Mouse (Mus musculus): ENCODE results near the gene Kif26b. TPM values are rescaled to one million over a fixed set of nuclear protein-coding genes. Genes with fewer than 3 reads are reported as not detected.

The Kif26b gene
- total and polyA plus RNA-seq, 2 experiments from 2014 or later = 3.4 to 33.7 TPM

DNA sequence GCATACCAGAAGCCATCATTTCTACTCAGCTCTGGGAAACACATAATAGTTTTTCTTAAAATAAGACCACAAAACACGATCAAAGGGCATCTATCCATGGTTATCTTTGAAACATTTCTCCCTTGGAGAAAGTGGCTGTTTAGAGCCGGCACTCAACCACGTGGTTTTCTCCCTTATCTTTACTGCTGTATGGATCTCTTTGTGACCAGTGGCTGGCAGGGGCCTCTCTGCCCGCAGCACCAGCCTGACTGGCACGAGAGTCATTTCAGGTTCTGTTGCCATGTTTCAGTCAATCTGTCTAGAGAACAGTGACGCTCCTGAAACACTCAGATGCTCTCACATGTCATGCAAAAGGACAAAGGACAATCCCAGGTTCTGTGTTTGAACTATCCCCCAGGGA lies 241.1 kb downstream of the Kif26b start:
- no peak overlapping the region for H3K9ac ChIP-seq
- no peak overlapping the region for H3K4me3 ChIP-seq (ENCODE audit: low read depth, low read length)
- TF ChIP-seq CTCF (IDR thresholded peaks at IDR 0.05; ENCODE audit: low read depth) = no peak
- no peak overlapping the region for H3K27ac ChIP-seq (ENCODE audit: low read depth, low read length)
- H3K4me2 ChIP-seq (ENCODE audit: low read depth) = no peak overlapping the region
- H3K27me3 ChIP-seq (ENCODE audit: insufficient read depth, low read length) = no peaks in the 10 kb centered on the region
- ATAC-seq = no peak
- 84% methylated on average over 6 of the region's 6 CpGs for WGBS
- H3K36me3 ChIP-seq (ENCODE audit: insufficient read depth) = no peaks in the 10 kb centered on the region
- H3K4me1 ChIP-seq (ENCODE audit: insufficient read depth) = no peaks in the 10 kb centered on the region
- no peaks in the 10 kb centered on the region for H3K9me3 ChIP-seq (ENCODE audit: low read length)
- no peak for DNase-seq

GRCm38 (mm10) chr1:178770626-178771362 lies 241.9 kb downstream of the Kif26b start:
- peak; percentile 50 for ATAC-seq

DNA sequence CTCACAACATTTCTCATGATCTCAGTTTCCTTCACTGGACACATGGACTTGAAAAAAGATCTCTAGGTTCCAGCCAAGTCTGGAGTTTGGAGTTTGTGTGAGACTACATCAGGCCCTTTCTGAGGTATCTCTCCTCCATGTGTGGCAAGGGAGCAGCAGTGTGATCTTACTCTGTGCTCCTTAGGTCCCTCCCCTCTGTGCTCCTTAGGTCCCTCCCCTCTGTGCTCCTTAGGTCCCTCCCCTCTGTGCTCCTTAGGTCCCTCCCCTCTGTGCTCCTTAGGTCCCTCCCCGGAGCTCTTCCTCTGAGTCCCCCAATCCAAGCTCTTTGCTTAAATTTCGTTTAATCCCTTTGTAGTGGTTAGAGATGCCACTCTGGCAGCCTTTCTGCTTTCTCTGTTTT lies 250.8 kb downstream of the Kif26b start:
- Histone ChIP-seq H3K4me3 (ENCODE audit: low read depth, low read length) (no peak overlapping the region), H3K27ac (ENCODE audit: low read depth, low read length) (no peak overlapping the region), H3K4me1 (ENCODE audit: insufficient read depth) (no peaks in the 10 kb centered on the region), H3K4me2 (ENCODE audit: low read depth) (no peak overlapping the region), H3K9ac (no peak overlapping the region), H3K36me3 (ENCODE audit: insufficient read depth) (no peaks in the 10 kb centered on the region), H3K27me3 (ENCODE audit: insufficient read depth, low read length) (no peaks in the 10 kb centered on the region), H3K9me3 (ENCODE audit: low read length) (no peaks in the 10 kb centered on the region)
- DNase-seq (no peak), ATAC-seq (no peak)
- WGBS = 24% methylated on average over 2 of the region's 2 CpGs
- no peak for TF ChIP-seq CTCF (IDR thresholded peaks at IDR 0.05; ENCODE audit: low read depth)

More at GRCm38 (mm10) chr1:178770626-178771362, 241.9 kb downstream of the Kif26b start:
- no peak overlapping the region for H3K4me3 ChIP-seq (ENCODE audit: low read depth, low read length)
- no peaks in the 10 kb centered on the region for H3K36me3 ChIP-seq (ENCODE audit: insufficient read depth)
- H3K4me2 ChIP-seq (ENCODE audit: low read depth) = no peak overlapping the region
- no peaks in the 10 kb centered on the region for H3K4me1 ChIP-seq (ENCODE audit: insufficient read depth)
- H3K9ac ChIP-seq = no peak overlapping the region
- no peak for TF ChIP-seq CTCF (IDR thresholded peaks at IDR 0.05; ENCODE audit: low read depth)
- DNase-seq = no peak
- no peak overlapping the region for H3K27ac ChIP-seq (ENCODE audit: low read depth, low read length)
- H3K27me3 ChIP-seq (ENCODE audit: insufficient read depth, low read length) = no peaks in the 10 kb centered on the region
- H3K9me3 ChIP-seq (ENCODE audit: low read length) = no peaks in the 10 kb centered on the region
- WGBS = 61% methylated on average over 7 of the region's 7 CpGs

- WGBS = 98% methylated on average over 6 of the region's 6 CpGs
- H3K9me3 ChIP-seq (ENCODE audit: low read length) = no peaks in the 10 kb centered on the region
- no peak overlapping the region for H3K4me2 ChIP-seq (ENCODE audit: low read depth)
- DNase-seq = no peak
- H3K36me3 ChIP-seq (ENCODE audit: insufficient read depth) = no peaks in the 10 kb centered on the region
- no peak overlapping the region for H3K9ac ChIP-seq
- no peaks in the 10 kb centered on the region for H3K4me1 ChIP-seq (ENCODE audit: insufficient read depth)
- no peaks in the 10 kb centered on the region for H3K27me3 ChIP-seq (ENCODE audit: insufficient read depth, low read length)
- H3K27ac ChIP-seq (ENCODE audit: low read depth, low read length) = no peak overlapping the region
- no peak for ATAC-seq
- no peak overlapping the region for H3K4me3 ChIP-seq (ENCODE audit: low read depth, low read length)
- no peak for TF ChIP-seq CTCF (IDR thresholded peaks at IDR 0.05; ENCODE audit: low read depth)
Measured at GRCm38 (mm10) chr1:178784043-178784442, 255.1 kb downstream of the Kif26b start.

- H3K4me3 ChIP-seq (ENCODE audit: low read depth, low read length) = no peak overlapping the region
- no peaks in the 10 kb centered on the region for H3K36me3 ChIP-seq (ENCODE audit: insufficient read depth)
- WGBS = 57% methylated on average over 1 of the region's 1 CpGs
- ATAC-seq (no peak), DNase-seq (no peak)
- H3K4me2 ChIP-seq (ENCODE audit: low read depth) = no peak overlapping the region
- no peak for TF ChIP-seq CTCF (IDR thresholded peaks at IDR 0.05; ENCODE audit: low read depth)
- H3K4me1 ChIP-seq (ENCODE audit: insufficient read depth) = 0 out of 2 replicates have a peak, but pooled peaks cover 3% of the 10 kb centered on the region
- no peaks in the 10 kb centered on the region for H3K9me3 ChIP-seq (ENCODE audit: low read length)
- H3K9ac ChIP-seq = no peak overlapping the region
- H3K27ac ChIP-seq (ENCODE audit: low read depth, low read length) = no peak overlapping the region
- H3K27me3 ChIP-seq (ENCODE audit: insufficient read depth, low read length) = no peaks in the 10 kb centered on the region
Measured at GRCm38 (mm10) chr1:178791266-178791665, 262.3 kb downstream of the Kif26b start.

DNA sequence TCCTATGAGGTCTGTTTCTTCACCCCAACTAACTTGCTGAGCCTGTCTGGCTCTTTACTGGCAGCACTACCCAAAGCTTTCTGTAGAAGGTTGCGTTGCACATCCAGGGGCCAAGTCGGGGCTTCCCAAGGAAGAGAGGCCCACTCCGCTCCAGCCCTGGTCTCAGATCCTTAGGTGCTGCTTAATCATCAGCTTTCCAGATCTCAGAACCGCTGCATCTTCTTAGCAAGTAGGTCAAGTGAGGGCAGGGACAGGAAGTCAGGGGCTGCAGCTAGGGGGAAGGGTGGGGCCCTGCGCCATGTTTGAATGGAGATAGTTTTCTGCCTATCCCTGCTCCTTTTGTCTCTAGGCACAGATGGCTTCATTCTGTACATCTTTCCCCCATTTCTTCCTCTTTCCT lies 263.8 kb downstream of the Kif26b start:
- no peak for DNase-seq
- H3K9me3 ChIP-seq (ENCODE audit: low read length) = no peaks in the 10 kb centered on the region
- ATAC-seq = no peak
- no peak overlapping the region for H3K4me2 ChIP-seq (ENCODE audit: low read depth)
- no peak overlapping the region for H3K9ac ChIP-seq
- 94% methylated on average over 5 of the region's 5 CpGs for WGBS
- no peak overlapping the region for H3K27ac ChIP-seq (ENCODE audit: low read depth, low read length)
- no peak for TF ChIP-seq CTCF (IDR thresholded peaks at IDR 0.05; ENCODE audit: low read depth)
- H3K4me1 ChIP-seq (ENCODE audit: insufficient read depth) = 0 out of 2 replicates have a peak, but pooled peaks cover 3% of the 10 kb centered on the region
- H3K27me3 ChIP-seq (ENCODE audit: insufficient read depth, low read length) = no peaks in the 10 kb centered on the region
- H3K4me3 ChIP-seq (ENCODE audit: low read depth, low read length) = no peak overlapping the region
- H3K36me3 ChIP-seq (ENCODE audit: insufficient read depth) = no peaks in the 10 kb centered on the region

- ATAC-seq = no peak
Measured at GRCm38 (mm10) chr1:178794866-178795265, 265.9 kb downstream of the Kif26b start.

More at GRCm38 (mm10) chr1:178794866-178795265, 265.9 kb downstream of the Kif26b start:
- Histone ChIP-seq H3K9ac (no peak overlapping the region), H3K4me2 (ENCODE audit: low read depth) (no peak overlapping the region), H3K27ac (ENCODE audit: low read depth, low read length) (no peak overlapping the region), H3K4me3 (ENCODE audit: low read depth, low read length) (no peak overlapping the region), H3K4me1 (ENCODE audit: insufficient read depth) (no peaks in the 10 kb centered on the region), H3K27me3 (ENCODE audit: insufficient read depth, low read length) (no peaks in the 10 kb centered on the region), H3K36me3 (ENCODE audit: insufficient read depth) (no peaks in the 10 kb centered on the region), H3K9me3 (ENCODE audit: low read length) (no peaks in the 10 kb centered on the region)
- 96% methylated on average over 7 of the region's 7 CpGs for WGBS
- DNase-seq = no peak
- TF ChIP-seq CTCF (IDR thresholded peaks at IDR 0.05; ENCODE audit: low read depth) = no peak
